Mouse (Mus musculus): Measurements from ENCODE around the gene Bcr.

GRCm38 (mm10) chr10:75055672-75056071 lies 4.7 kb upstream of the Bcr start:
- TF ChIP-seq GATA1 (IDR thresholded peaks at IDR 0.05; ENCODE audit: borderline replicate concordance, low read length) (no peak), FLI1 (IDR thresholded peaks at IDR 0.05; ENCODE audit: low read length) (no peak)
